8 mouse cellular contexts compared by ENCODE assay signal in the genomic region with DNA sequence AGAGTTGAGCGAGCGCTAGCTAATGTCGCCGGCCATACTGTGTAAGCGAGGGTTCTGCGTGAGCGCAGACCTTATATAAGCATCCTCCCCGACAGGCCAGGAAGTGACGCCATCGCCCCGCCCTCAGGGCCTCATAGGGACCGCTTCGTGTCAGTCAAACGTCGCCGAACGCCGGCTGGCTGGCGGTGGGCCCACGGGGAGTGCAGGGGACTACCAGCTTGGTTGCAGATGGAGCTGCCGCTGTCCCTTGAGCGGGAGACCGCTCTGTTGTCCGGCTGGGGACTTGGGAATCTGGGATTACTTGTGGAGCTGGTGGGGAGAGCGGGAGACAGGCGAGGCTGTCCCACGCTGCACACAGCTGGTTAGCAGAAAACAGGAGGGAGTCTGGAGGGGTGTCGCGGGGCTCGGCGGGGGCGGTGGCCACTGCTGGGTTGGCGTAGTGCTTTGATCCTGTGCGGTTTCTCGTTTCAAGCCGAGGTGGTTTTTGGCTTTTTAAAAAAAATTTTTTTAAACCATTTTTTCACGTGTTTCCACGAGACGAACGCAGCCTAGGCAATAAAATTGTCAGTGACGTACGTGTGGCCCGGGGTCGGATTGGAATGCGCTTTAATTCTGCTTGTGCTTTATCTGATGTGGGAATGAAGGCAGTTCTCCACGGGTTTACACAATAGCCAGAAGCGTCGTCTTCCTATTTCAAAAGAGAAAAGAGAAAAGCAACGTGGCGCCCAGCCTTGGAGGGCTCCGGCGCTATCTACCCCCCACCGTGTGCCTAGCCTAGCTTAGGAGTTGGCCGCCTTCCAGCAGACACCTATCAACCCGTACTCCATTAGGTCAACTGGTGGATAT. TPM values are rescaled to one million over a fixed set of nuclear protein-coding genes. Genes with fewer than 3 reads are reported as not detected.
DNase-seq lines count a peak whose midpoint lies in the region; ATAC-seq and TF ChIP-seq lines count a peak whose summit lies in the region.

A gene (minus strand): TSS at position 47 of the 846 bp plus-strand sequence.

- DNase-seq in A20 (ENCODE audit: low read depth, low spot score): peak; percentile 99
- peak; percentile 99 to 100 for DNase-seq in heart, adult 9 months (ENCODE audit: low spot score in 2 of 2)
- DNase-seq in monocyte, adult 2 months (ENCODE audit: low read depth in 1 of 2, low spot score in 2 of 2): peak; percentile 96 to 99
- DNase-seq in spleen, postnatal 36 days (ENCODE audit: low spot score in 2 of 2): peak; percentile 99

- H3K27ac ChIP-seq in bone marrow macrophage, adult 2 months (ENCODE audit: insufficient read depth, low read depth, low read length): peak within 1 kb of the TSS; percentile 72
- peak within 1 kb of the TSS; percentile 71 for H3K27ac ChIP-seq in embryonic fibroblast, embryonic 13.5 days (ENCODE audit: insufficient read depth, low read length)
- peak within 1 kb of the TSS; percentile 94 for H3K27ac ChIP-seq in kidney, embryonic 14.5 days (ENCODE audit: low read depth, low read length)
- peak within 1 kb of the TSS; percentile 98 for H3K27ac ChIP-seq in limb, embryonic 15.5 days

- peaks cover 11% of the 10 kb centered on the region for H3K4me1 ChIP-seq in bone marrow macrophage, adult 2 months (ENCODE audit: control insufficient read depth, insufficient read depth, low read length)
- H3K4me1 ChIP-seq in embryonic fibroblast, embryonic 13.5 days (ENCODE audit: control insufficient read depth, insufficient read depth, low read length): no peaks in the 10 kb centered on the region
- H3K4me1 ChIP-seq in kidney, embryonic 14.5 days (ENCODE audit: control insufficient read depth, insufficient read depth, low read length): peaks cover 21% of the 10 kb centered on the region
- peaks cover 14% of the 10 kb centered on the region for H3K4me1 ChIP-seq in limb, embryonic 15.5 days

- peak within 1 kb of the TSS; percentile 96 for H3K9ac ChIP-seq in kidney, embryonic 14.5 days (ENCODE audit: low read depth, low read length)
- peak within 1 kb of the TSS; percentile 82 for H3K9ac ChIP-seq in limb, embryonic 15.5 days

- no peak for TF ChIP-seq POLR2A in bone marrow macrophage, adult 2 months (IDR thresholded peaks at IDR 0.05; ENCODE audit: borderline replicate concordance, low read depth, low read length)
- peak; percentile 64 for TF ChIP-seq POLR2A in embryonic fibroblast, embryonic 13.5 days (IDR thresholded peaks at IDR 0.05; ENCODE audit: low read depth, low read length)

- TF ChIP-seq CTCF in bone marrow macrophage, adult 2 months (IDR thresholded peaks at IDR 0.05; ENCODE audit: low read depth, low read length): no peak
- no peak for TF ChIP-seq CTCF in embryonic fibroblast, embryonic 13.5 days (IDR thresholded peaks at IDR 0.05; ENCODE audit: borderline replicate concordance, insufficient read depth, low read length)

- peak within 1 kb of the TSS; percentile 67 for H3K4me2 ChIP-seq in kidney, embryonic 14.5 days (replicated peaks; ENCODE audit: low read depth, low read length)
- H3K4me2 ChIP-seq in limb, embryonic 15.5 days: peak within 1 kb of the TSS; percentile 70

- H3K36me3 ChIP-seq in kidney, embryonic 14.5 days (ENCODE audit: control insufficient read depth, insufficient read depth, low read length): no peaks in the 10 kb centered on the region
- no peaks in the 10 kb centered on the region for H3K36me3 ChIP-seq in limb, embryonic 15.5 days

- peak; percentile 97 for ATAC-seq in kidney, embryonic 14.5 days (ENCODE audit: low FRiP score, low TSS enrichment)
- ATAC-seq in limb, embryonic 15.5 days (ENCODE audit: insufficient number of reproducible peaks, low FRiP score, low TSS enrichment, low read depth): peak; percentile 93

- peak within 1 kb of the TSS; percentile 72 for H3K4me3 ChIP-seq in bone marrow macrophage, adult 2 months (ENCODE audit: insufficient read depth, low read length)
- peak within 1 kb of the TSS; percentile 94 for H3K4me3 ChIP-seq in embryonic fibroblast, embryonic 13.5 days (ENCODE audit: insufficient read depth, low read length)
- H3K4me3 ChIP-seq in kidney, embryonic 14.5 days (ENCODE audit: low read length): peak within 1 kb of the TSS; percentile 95
- H3K4me3 ChIP-seq in limb, embryonic 15.5 days: peak within 1 kb of the TSS; percentile 94

- H3K9me3 ChIP-seq in kidney, embryonic 14.5 days (ENCODE audit: control insufficient read depth, low read length): 0 out of 2 replicates have a peak, but pooled peaks cover 7% of the 10 kb centered on the region
- H3K9me3 ChIP-seq in limb, embryonic 15.5 days: no peaks in the 10 kb centered on the region

- under 1% methylated on average over 55 of the region's 55 CpGs for WGBS in kidney, embryonic 14.5 days
- under 1% methylated on average over 55 of the region's 55 CpGs for WGBS in limb, embryonic 15.5 days

- no peaks in the 10 kb centered on the region for H3K27me3 ChIP-seq in kidney, embryonic 14.5 days (ENCODE audit: control insufficient read depth, insufficient read depth, low read length)
- no peaks in the 10 kb centered on the region for H3K27me3 ChIP-seq in limb, embryonic 15.5 days

RNA-seq across cellular contexts. Expression of the gene that starts here (rescaled TPM):
- polyA plus RNA-seq in bone marrow macrophage, adult 2 months (2012; ENCODE audit: insufficient read depth, insufficient read length, missing spikeins): 40.0 and 44.2 TPM in 2 replicates
- polyA plus RNA-seq in embryonic fibroblast, embryonic 13.5 days (2011; ENCODE audit: insufficient read length, low read depth, missing spikeins): 74.7 and 77.9 TPM in 2 replicates
- 78.8 and 80.9 TPM in 2 replicates for polyA plus RNA-seq in kidney, embryonic 14.5 days (2014; fragmentation: Nextera tagmentation; extraction: Ambion mirVana)
- polyA plus RNA-seq in limb, embryonic 15.5 days (2015; fragmentation: Nextera tagmentation; extraction: Ambion mirVana): 45.8 and 46.0 TPM in 2 replicates

Comparison
In these comparisons a context has a peak if more than half of its experiments do, and no peak if none do; other contexts are left out.
1. Peak in every context shown above with its lines: DNase-seq, ATAC-seq, H3K4me3 ChIP-seq and H3K27ac ChIP-seq.